Mouse (Mus musculus) brain, adult 2 months (tissue): ENCODE data around the gene Speg.

Experiments used
- DNase-seq: peaks from one replicate; pipeline ENCODE4 v3.0.0; 2011; ENCODE audit warnings: low read depth, low spot score

The Speg gene

DNA sequence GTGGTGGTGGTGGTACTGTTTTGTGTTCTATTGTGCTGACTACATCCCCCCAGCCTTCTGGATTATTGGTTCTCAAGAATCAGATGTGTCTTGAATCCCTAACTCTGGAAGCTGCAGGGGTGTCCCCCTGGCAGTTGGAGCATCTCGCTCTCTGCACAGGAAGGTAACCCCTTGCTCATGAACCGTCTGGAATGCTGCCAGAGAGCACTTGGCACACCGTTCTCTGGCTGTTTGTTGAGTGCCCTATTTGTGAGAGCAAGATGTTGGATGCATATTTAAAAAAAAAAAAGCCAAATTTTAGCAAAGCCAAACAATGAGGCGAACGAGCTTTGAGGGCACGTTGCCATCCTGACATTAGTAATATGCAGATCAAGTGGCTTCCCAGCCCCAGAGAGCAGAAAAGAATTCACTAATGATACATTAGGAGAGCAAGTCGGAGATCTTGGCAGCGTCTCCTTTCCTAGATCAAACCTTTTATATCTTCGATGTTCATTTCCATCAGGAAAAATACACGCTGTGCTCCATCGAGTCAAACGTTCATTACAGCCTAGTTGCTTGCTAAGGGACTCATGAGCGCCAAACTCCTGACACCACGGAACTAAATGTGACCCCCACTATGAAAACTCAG, 9.5 kb upstream of the Speg start:
- peak; percentile 77 for DNase-seq

DNA sequence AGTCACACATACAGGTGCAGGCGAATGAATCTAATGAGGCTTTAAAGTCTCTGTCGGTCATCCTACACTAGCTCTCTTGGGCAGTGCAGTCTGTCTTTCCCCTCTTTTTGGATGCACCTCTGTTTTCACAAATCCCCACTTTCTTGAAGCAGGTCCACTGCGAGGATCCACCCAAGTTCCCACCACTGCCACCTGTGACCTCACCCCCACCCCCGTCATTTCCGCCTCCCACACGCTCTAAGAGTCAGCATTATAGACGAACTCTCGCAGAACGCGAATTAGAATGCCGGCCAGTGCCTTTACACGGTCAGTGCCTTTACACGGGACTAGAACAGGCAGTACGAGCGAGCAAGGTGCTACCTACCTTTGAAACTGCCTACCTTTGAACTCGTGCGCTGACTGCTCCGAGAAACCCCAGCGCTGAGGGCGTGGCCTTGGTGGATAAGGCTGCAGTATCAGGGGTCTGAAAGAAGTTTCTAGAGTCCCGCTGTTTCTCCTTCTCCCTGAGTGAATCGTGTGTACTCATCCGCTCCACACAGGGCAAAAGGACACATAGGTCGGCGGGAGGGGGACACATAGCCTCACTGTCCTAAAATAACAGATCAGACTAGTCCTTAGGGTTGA, 5.6 kb upstream of the Speg start:
- DNase-seq: peak; percentile 35

DNA sequence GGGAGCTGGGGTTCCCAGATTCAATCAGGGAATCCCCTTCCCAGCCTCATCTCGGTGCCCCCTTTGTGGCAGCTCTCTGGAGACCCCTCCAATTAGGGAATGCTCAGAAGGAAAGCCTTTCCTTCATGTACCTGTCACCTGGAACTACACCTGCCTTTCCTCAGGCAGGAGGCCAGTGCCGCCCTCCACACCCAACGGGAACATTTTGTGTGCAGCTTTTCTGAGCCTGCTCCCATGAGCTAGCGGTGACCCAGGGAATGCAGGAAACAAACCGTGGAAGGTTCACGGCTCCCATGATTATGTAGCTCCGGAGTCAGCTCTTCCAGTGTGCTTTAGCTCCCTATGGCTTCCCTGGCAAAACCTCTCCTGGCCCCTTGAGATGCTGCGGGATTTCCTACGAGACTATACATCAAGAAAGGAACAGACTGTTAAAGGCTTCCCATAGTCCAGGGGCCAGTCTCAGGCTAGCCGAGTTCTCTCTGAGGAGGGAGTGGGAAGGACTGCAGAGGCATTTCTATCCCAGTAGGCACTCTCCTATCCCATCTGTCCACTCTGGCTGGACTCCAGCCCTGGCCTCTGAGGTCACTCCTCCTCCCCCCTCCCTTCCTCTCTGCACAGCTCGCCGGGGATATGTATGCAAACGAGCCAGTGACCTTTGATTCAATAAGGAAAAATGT, 5.0 kb upstream of the Speg start:
- DNase-seq: peak; percentile 98

DNA sequence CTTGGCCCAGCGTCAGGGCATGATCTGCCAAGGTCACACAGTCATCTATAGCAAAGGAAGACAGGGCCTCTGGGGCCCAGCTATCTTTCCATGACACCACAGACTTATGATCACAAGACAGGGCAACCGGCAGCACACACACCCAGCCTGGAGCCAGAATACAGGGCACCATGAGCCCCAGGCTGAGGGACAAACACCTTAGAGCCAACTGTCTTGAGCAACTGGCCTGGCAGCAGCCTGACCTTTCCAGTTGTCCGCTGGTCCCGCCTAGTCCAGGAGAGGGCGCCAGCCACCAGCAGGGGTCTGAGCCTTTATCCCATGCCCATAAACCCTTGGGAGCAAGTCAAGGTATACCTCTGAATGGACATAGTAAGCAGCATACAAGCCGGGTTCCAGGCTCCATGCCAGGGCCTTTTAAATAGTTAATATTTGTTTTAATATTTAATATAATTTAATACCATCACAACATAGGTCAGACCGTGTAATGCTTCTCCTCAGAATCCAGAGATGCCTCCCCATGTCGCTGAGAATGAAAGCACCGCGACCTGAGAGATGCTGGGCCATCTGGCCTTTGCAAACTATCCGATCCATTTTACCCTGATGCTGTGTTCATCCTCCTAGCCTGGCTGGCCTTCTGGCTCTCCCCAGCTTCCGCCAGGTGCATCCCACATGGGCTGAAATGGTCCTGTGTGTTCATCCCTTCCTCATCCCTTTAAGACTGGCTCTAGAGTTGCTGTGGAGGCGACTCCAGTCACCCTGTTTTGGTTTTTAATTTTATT, 3.6 kb upstream of the Speg start:
- peak; percentile 87 for DNase-seq

DNA sequence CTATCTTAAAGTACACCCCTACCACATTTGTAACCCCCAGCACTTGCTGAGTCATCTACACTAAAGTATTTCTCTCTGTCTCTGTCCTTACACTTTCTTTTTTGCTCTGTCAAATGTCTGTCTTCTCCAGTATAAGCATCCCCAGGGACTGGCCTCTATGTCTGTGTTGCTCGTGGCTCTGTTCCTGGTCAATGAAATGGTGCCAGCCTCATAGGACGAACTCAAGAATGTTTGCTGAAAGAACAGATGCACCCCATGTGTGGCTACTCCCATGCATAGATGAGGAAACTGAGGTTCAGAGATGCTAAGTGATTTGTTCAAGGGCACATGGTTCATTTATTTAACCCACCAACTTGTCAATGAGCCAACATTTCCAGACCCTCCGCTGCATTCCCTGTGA, 2.6 kb upstream of the Speg start:
- no peak for DNase-seq

DNA sequence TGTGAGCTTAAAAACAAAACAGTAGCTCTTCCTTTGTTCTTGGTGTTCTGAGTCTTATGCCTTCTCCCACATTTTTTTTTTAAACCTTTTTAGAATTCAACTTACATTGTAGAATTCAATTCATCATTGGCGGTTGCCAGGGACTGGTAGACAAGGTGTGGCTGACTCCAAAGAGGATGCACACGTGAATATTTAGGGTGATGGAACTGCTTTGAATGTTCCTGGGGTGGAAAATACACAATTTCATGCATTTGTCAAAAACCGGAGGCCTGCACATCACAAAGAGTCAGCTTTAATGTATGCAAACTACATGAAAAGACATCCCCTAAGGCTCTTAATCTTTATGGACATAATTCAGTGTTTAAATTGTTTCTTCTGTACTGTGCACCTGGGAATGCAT, 1.8 kb upstream of the Speg start:
- DNase-seq: no peak

DNA sequence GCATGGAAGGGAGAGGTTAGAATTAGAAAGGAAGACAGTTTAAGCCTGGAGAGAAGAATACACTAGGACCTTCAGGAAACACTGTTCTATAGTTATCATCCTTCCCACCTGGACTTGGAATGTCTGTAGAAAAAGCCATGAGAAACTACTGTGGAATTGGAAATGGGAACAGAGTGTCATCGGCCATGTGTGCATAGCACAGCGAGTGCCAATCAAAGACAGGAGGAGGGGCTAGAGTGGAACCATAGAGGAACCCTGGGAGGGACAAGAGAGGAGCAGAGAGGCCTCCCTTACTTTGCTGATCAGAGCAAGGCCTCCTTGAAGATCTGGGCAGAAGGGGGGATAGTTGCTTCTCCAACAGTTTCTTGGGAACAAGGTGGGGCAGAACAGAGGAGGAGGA, 4.1 kb downstream of the Speg start:
- no peak for DNase-seq

DNA sequence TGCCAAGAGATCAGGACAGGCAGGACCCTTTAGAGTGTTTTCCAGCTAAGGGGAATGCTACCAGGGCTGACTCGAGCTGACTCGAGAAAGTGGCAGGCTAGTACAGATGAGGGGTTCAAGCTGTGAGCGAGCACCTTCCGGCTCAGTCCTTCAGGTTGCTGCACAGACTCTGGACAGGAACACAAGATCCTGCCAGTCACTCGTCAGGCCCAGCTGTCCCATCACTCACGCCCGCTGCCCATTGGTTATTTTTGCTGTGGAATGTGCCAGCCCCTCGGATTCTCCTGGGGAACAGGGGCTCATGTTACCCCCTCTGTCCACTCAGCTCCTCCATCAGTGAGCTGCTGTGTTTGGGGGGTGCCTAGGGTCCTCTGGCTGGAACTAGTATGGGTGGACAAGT, 4.8 kb downstream of the Speg start:
- no peak for DNase-seq

DNA sequence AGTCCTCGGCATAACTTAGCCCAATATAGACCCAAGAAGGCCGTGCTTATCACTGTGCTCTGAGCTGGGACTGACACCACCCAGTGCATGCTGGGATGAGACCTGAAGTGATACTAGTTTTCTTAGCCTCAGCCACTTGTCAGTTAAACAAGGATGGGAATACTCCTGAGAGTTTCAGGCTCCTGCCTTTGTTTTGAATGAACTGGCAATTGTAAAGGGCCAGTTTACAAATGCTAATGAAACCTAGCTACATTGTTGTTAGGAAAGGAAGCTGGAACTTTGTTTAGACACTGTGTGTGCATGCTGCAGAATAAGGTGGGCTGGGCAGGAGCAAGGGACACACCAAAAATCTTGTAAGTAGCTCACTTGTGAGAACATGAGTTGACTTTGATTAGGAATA, 5.9 kb downstream of the Speg start:
- DNase-seq: no peak

DNA sequence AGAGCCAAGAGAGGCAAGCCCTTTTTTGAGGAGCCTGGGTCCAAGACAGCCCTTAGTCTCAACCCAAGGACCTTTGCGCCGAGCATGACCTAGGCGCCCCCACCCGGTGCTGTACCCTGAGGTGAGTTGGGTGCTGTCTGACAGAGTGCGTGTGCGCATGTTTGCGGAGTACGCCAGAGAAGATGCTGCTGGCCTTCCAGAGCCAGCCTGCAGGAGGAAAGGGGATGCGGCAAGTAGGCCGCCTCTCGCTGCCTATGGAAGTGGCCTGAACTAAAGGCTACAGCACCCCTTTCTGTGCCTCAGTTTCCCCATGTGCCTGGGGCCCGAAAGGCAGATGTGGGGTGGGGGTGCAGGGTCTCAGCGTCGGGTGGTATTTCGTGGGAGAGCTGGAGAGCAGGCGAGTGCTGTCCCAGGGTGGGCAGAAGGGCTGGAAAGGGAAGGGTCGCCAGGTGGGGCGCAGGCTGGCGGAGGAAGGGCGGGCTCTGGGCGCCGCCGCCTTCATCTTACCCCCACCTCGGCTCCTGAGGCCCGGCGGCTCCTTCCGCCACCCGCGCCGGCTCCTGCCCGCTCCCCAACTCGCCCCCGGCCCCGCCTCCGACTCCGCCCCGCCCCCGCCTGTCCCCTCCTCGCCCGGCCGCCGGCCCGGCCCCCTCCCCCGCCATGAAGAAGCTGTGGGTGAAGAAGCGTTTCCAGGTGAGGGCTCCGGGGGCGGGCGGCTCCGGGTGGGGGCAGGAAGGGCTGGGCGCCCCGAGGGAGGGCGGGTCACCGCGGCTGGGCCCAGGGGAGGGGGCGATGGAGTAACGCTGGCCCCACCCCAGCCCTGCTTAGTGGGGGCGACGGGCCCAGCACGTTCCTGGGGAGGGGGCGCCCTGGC, 6.6 kb downstream of the Speg start:
- DNase-seq: peak; percentile 88

DNA sequence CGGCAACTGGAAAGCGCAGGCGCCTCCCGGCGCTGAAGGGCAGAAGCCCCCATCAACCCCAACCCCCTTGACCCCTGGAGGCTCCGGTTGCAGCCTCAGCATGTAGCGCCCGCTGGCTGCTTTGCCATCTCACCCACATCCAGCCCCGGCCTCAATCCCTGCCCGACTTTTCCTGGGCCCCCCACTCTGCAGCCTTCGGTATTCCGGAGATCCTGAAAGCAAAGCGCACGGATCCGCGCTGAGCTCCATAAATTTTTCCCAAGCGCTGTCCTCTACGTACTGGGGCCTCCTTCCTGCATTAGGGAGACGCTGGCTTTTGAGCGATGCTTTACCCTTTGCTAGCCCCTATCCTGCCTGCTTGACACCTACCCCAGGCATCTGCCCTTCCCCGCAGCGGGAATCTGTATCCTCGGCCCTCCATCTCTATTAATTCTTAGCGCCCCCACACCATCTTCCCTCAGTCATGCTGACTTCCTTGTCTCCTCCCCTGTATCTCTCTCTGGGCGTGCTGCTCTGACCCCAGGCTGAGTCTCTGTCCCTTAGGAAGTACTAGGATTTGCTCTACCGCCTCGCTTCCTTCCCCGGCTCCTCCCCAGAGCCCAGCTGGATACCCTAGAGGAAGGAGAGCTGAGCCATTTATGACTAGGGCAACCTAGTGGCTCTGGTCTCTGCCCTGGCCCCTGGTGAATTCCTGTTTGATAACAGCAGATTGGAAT, 7.4 kb downstream of the Speg start:
- DNase-seq: peak; percentile 81

DNA sequence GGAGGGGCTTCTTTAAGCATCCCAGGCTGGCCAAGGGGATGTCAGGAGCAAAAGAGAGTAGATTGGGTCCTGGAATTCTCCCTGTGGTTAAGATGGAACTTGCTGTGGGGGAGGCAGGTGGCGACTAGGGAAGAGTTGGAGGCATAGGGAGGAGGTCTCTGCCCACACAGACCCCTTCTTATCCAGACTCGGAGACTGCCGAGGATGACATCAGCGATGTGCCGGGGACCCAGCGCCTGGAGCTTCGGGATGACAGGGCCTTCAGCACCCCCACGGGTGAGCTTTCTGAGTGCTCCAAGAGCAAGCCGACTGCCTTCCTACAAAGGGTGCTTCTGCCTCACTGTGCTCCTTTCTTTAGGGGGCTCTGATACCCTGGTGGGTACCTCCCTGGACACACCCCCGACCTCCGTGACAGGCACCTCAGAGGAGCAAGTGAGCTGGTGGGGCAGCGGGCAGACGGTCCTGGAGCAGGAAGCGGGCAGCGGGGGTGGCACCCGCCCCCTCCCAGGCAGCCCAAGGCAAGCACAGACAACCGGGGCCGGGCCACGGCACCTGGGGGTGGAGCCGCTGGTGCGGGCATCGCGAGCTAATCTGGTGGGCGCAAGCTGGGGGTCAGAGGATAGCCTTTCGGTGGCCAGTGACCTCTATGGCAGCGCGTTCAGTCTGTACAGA, 9.5 kb downstream of the Speg start:
- DNase-seq: peak; percentile 68

DNA sequence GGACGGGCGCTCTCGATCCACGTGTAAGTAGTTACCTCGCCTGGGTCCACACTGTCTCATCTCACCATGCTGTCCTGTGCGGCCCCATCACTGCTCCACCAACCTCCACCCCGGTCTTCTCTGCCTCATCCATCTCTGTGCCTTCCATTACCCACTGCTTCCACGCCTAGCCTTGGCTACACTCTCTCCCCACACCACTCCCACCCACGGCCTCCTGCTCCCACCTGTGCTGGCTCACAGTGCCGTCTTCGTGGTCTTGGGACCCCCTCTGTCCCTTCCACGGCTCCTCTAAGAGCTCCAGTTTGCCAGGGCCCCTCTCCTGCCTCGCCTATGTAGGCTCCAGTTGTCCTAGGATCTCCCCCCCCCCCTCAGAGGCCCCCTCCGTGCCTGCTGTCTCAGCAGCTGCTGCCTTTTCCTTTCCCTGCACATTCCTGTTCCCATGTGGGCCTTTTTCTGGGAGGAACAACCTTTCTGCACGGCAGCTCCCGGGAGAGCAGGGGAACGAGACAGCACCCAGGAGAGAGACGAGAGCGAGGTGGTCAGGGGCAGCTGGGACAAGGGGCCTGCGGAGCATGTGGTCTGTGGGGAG, 10.1 kb downstream of the Speg start:
- DNase-seq: peak; percentile 78

DNA sequence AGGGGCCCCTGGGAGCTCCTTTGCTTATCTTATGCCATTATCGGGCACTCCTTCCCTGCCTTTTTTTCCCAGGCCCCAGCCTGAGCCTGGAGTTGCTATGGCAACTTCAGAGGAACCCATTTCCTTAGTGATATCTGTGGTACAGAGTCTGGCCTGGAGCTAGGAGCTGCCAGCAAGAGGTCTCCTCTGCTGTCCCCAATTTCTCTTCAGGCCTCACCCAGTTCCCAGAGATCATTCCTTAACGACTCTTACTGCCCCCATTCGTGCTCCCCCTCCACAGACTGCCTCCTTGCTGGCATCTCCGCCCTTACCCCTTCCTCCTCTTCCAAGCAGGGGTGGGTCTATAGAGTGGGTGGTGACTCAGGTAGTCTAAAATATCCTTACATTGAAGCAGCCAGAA, 11.1 kb downstream of the Speg start:
- DNase-seq: peak; percentile 81

DNA sequence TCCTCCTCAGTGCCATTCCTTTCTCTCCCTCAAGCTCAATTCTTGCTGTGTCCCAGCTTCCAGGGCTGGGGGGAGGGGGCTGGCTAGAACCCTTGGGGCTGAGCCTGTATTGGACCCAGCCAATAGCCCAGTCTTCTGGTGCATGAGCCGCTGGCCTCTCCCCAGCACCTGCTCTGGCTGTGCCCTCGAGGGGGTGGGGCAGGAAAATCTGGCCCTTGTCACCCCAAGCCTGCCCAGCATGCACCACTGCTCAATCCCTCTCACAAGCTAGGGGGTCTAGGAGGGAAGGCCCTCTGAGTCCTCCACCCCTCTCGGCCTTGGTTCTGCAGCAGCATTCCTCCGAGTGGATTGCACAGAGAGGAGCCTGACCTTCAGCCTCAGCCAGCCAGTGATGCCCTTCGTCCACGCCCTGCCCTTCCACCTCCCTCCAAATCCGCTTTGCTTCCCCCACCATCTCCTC, 12.4 kb downstream of the Speg start:
- DNase-seq: no peak

DNA sequence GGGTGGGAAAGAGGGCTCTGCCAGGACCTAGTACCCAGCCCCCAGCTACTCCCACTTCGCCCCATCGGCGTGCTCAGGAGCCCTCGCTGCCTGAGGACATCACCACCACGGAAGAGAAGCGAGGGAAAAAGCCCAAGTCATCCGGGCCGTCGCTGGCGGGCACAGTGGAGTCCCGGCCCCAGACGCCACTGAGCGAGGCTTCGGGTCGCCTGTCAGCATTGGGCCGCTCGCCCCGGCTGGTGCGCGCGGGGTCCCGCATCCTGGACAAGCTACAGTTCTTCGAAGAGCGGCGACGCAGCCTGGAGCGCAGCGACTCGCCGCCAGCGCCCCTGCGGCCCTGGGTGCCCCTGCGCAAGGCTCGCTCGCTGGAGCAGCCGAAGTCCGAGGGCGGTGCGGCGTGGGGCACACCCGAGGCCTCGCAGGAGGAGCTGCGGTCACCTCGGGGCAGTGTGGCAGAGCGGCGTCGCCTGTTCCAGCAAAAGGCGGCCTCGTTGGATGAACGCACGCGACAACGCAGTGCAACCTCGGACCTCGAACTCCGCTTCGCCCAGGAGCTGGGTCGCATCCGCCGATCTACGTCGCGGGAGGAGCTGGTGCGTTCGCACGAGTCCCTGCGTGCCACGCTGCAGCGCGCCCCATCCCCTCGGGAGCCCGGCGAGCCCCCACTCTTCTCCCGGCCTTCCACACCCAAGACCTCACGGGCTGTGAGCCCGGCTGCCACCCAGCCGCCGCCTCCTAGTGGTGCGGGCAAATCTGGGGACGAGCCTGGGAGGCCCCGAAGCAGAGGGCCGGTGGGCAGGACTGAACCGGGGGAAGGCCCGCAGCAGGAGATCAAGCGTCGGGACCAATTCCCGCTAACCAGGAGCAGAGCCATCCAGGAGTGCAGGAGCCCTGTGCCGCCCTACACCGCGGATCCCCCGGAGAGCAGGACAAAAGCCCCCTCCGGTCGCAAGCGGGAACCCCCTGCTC, 13.1 kb downstream of the Speg start:
- DNase-seq: no peak

DNA sequence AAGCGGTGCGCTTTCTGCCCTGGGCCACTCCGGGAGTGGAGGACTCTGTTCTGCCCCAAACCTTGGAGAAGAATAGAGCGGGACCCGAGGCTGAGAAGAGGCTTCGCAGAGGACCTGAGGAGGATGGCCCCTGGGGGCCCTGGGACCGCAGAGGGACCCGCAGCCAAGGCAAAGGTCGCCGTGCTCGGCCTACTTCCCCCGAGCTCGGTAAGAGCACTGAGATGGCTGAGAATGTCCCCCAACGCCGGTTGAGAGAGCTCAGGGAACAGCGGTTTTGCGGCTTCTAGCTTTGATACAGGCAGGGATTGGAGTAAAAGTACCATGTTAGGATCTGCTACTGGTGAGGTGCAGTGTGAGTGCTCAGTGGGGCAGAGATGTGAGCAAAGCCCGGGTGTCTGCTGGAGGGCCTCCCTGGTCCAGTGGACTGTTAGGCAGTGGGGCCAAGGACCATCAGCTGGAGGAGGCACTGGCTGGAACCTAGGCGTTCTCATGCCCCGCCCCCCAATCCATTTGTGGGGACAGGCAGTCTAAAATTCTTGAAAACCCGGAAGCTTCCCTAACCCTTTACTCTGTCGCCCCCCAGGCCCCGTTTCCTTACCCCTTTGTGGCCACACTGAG, 13.9 kb downstream of the Speg start:
- no peak for DNase-seq

DNA sequence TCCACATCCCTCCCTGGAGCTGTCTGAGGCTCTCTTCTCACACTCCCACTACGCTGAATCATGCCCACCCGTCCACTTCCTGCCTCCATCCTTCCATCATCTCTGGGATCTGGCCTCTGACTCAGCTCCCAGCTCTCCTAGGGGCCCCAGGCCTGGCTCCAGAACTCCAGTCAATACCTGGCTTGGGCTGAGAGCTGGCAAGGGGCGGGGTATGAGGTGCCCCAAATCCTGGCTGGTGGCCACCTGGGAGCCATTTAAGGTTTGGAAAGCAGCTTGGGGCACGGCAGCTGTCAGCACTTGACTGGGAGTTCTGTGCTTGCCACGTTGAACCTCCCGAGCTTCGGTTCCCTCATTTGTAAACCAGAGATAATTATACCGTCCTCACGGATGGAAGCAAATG, 18.0 kb downstream of the Speg start:
- DNase-seq: peak; percentile 95
